Mouse (Mus musculus) hindbrain, embryonic 16.5 days (tissue): Measurements from ENCODE around the gene Asap2. TPM values are rescaled to one million over a fixed set of nuclear protein-coding genes. Genes with fewer than 3 reads are reported as not detected.

Source experiments
- ATAC-seq: fragments of 200-750 bp; cut with Nextera tagmentation; 2 replicates; pipeline ENCODE4 v1.8.0; 2017; ENCODE audit warnings: moderate TSS enrichment, moderate library complexity
- H3K27ac ChIP-seq: fragments of 300-500 bp; sonication (generic); 2 replicates; pipeline ENCODE4 v1.5.1; 2014; ENCODE audit warnings: low read depth, mild to moderate bottlenecking, control low read depth, low read length, moderate library complexity
- H3K27me3 ChIP-seq: fragments of 300-500 bp; sonication (generic); replicated peaks from 2 replicates; pipeline ENCODE4 v1.6.1; 2014; ENCODE audit warnings: low read length; ENCODE audit not compliant: control insufficient read depth, insufficient read depth
- H3K36me3 ChIP-seq: fragments of 300-500 bp; sonication (generic); 2 replicates; pipeline ENCODE4 v1.6.1; 2014; ENCODE audit warnings: mild to moderate bottlenecking, low read length, moderate library complexity, mixed read lengths; ENCODE audit not compliant: control insufficient read depth, insufficient read depth
- H3K4me1 ChIP-seq: fragments of 300-500 bp; sonication (generic); 2 replicates; pipeline ENCODE4 v1.6.1; 2014; ENCODE audit warnings: low read depth, low read length; ENCODE audit not compliant: control insufficient read depth, insufficient read depth
- H3K4me2 ChIP-seq: fragments of 300-500 bp; sonication (generic); 2 replicates; pipeline ENCODE4 v1.6.1; 2014; ENCODE audit warnings: mild to moderate bottlenecking, low read length, control low read depth, moderate library complexity
- H3K4me3 ChIP-seq: fragments of 300-500 bp; sonication (generic); 2 replicates; pipeline ENCODE4 v1.5.1; 2014; ENCODE audit warnings: mild to moderate bottlenecking, low read length, control low read depth, moderate library complexity
- H3K9ac ChIP-seq: fragments of 300-500 bp; sonication (generic); 2 replicates; pipeline ENCODE4 v1.6.1; 2014; ENCODE audit warnings: low read depth, mild to moderate bottlenecking, control low read depth, low read length, moderate library complexity
- H3K9me3 ChIP-seq: fragments of 300-500 bp; sonication (generic); 2 replicates; pipeline ENCODE4 v1.6.1; 2014; ENCODE audit warnings: mild to moderate bottlenecking, low read length, moderate library complexity; ENCODE audit not compliant: control insufficient read depth
- WGBS: fragments of 180-500 bp; shearing (Covaris S2); extraction: QIAGEN DNeasy Blood & Tissue Kit; methylation state at CpG from one replicate; pipeline ENCODE4 v1.1.7; 2014; 5-methylcytosine and 5-hydroxymethylcytosine counted together
- polyA plus RNA-seq: library from polyadenylated mRNA; unstranded; fragments of >200 nt; fragmentation: Nextera tagmentation; extraction: Ambion mirVana; gene quantifications from 2 replicates; pipeline ENCODE4 v1.2.1, GENCODE M21; 2015

The Asap2 gene
- polyA plus RNA-seq, 1 experiment from 2014 or later, result 10.2 TPM

GRCm38 (mm10) chr12:21260494-21261256 lies 270.4 kb downstream of the Asap2 start:
- WGBS, result 94% methylated on average over 6 of the region's 6 CpGs
- H3K36me3 ChIP-seq, result peaks cover 23% of the 10 kb centered on the region

GRCm38 (mm10) chr12:21261521-21261920 lies 271.3 kb downstream of the Asap2 start:
- no peaks in the 10 kb centered on the region for H3K9me3 ChIP-seq
- H3K36me3 ChIP-seq, result peaks cover 23% of the 10 kb centered on the region
- H3K4me1 ChIP-seq, result no peaks in the 10 kb centered on the region
- H3K27me3 ChIP-seq, result no peaks in the 10 kb centered on the region
- no peak overlapping the region for H3K9ac ChIP-seq
- WGBS, result 87% methylated on average over 4 of the region's 4 CpGs
- no peak for ATAC-seq
- no peak overlapping the region for H3K27ac ChIP-seq
- H3K4me2 ChIP-seq, result no peak overlapping the region
- no peak overlapping the region for H3K4me3 ChIP-seq

More at GRCm38 (mm10) chr12:21260494-21261256, 270.4 kb downstream of the Asap2 start:
- H3K9ac ChIP-seq, result no peak overlapping the region
- H3K9me3 ChIP-seq, result no peaks in the 10 kb centered on the region
- no peaks in the 10 kb centered on the region for H3K4me1 ChIP-seq
- ATAC-seq, result no peak
- no peaks in the 10 kb centered on the region for H3K27me3 ChIP-seq
- no peak overlapping the region for H3K4me3 ChIP-seq
- no peak overlapping the region for H3K27ac ChIP-seq
- no peak overlapping the region for H3K4me2 ChIP-seq

GRCm38 (mm10) chr12:21263256-21263655 lies 273.0 kb downstream of the Asap2 start:
- WGBS, result over 99% methylated on average over 5 of the region's 5 CpGs
- Histone ChIP-seq H3K27me3 (no peaks in the 10 kb centered on the region), H3K4me1 (no peaks in the 10 kb centered on the region), H3K4me3 (no peak overlapping the region), H3K36me3 (peaks cover 25% of the 10 kb centered on the region), H3K4me2 (no peak overlapping the region), H3K27ac (no peak overlapping the region), H3K9ac (no peak overlapping the region), H3K9me3 (no peaks in the 10 kb centered on the region)
- no peak for ATAC-seq

- Histone ChIP-seq H3K4me1 (no peaks in the 10 kb centered on the region), H3K9ac (no peak overlapping the region)
Measured at GRCm38 (mm10) chr12:21264241-21264640, 274.0 kb downstream of the Asap2 start.

GRCm38 (mm10) chr12:21264970-21265369 lies 274.7 kb downstream of the Asap2 start:
- WGBS, result 88% methylated on average over 3 of the region's 3 CpGs
- Histone ChIP-seq H3K4me2 (no peak overlapping the region), H3K4me3 (no peak overlapping the region), H3K4me1 (no peaks in the 10 kb centered on the region), H3K9me3 (no peaks in the 10 kb centered on the region), H3K9ac (no peak overlapping the region), H3K27me3 (no peaks in the 10 kb centered on the region), H3K27ac (no peak overlapping the region), H3K36me3 (peaks cover 23% of the 10 kb centered on the region)
- ATAC-seq, result no peak

More at GRCm38 (mm10) chr12:21264241-21264640, 274.0 kb downstream of the Asap2 start:
- Histone ChIP-seq H3K36me3 (peaks cover 23% of the 10 kb centered on the region), H3K27me3 (no peaks in the 10 kb centered on the region), H3K4me3 (no peak overlapping the region), H3K9me3 (no peaks in the 10 kb centered on the region), H3K4me2 (no peak overlapping the region), H3K27ac (no peak overlapping the region)
- 78% methylated on average over 5 of the region's 5 CpGs for WGBS
- no peak for ATAC-seq

GRCm38 (mm10) chr12:21265501-21265900 lies 275.2 kb downstream of the Asap2 start:
- H3K9me3 ChIP-seq, result no peaks in the 10 kb centered on the region
- WGBS, result 87% methylated on average over 4 of the region's 4 CpGs
- no peak overlapping the region for H3K27ac ChIP-seq
- H3K36me3 ChIP-seq, result peaks cover 23% of the 10 kb centered on the region
- H3K4me2 ChIP-seq, result no peak overlapping the region
- H3K4me3 ChIP-seq, result no peak overlapping the region
- no peaks in the 10 kb centered on the region for H3K27me3 ChIP-seq
- no peaks in the 10 kb centered on the region for H3K4me1 ChIP-seq
- H3K9ac ChIP-seq, result no peak overlapping the region
- no peak for ATAC-seq

GRCm38 (mm10) chr12:21265946-21266783 lies 275.9 kb downstream of the Asap2 start:
- H3K27me3 ChIP-seq, result no peaks in the 10 kb centered on the region
- H3K4me1 ChIP-seq, result no peaks in the 10 kb centered on the region
- no peak overlapping the region for H3K9ac ChIP-seq
- no peaks in the 10 kb centered on the region for H3K9me3 ChIP-seq
- WGBS, result 75% methylated on average over 14 of the region's 14 CpGs
- H3K36me3 ChIP-seq, result peaks cover 30% of the 10 kb centered on the region
- no peak overlapping the region for H3K4me2 ChIP-seq
- peak; percentile 91 for ATAC-seq
- 0 out of 2 replicates have a peak overlapping the region, but pooled peaks have one; percentile 25 for H3K27ac ChIP-seq
- H3K4me3 ChIP-seq, result no peak overlapping the region

GRCm38 (mm10) chr12:21266784-21267098 lies 276.5 kb downstream of the Asap2 start:
- H3K36me3 ChIP-seq, result peaks cover 34% of the 10 kb centered on the region
- WGBS, result 76% methylated on average over 2 of the region's 2 CpGs
- no peaks in the 10 kb centered on the region for H3K9me3 ChIP-seq
- H3K27ac ChIP-seq, result no peak overlapping the region
- no peaks in the 10 kb centered on the region for H3K27me3 ChIP-seq
- H3K4me2 ChIP-seq, result no peak overlapping the region
- no peaks in the 10 kb centered on the region for H3K4me1 ChIP-seq
- H3K9ac ChIP-seq, result no peak overlapping the region
- no peak overlapping the region for H3K4me3 ChIP-seq
- ATAC-seq, result no peak

GRCm38 (mm10) chr12:21268083-21268616 lies 277.9 kb downstream of the Asap2 start:
- peaks cover 34% of the 10 kb centered on the region for H3K36me3 ChIP-seq
- H3K9ac ChIP-seq, result no peak overlapping the region
- no peaks in the 10 kb centered on the region for H3K4me1 ChIP-seq
- no peak overlapping the region for H3K4me3 ChIP-seq
- H3K27me3 ChIP-seq, result no peaks in the 10 kb centered on the region
- 93% methylated on average over 8 of the region's 8 CpGs for whole genome bisulfite sequencing
- H3K4me2 ChIP-seq, result no peak overlapping the region
- no peaks in the 10 kb centered on the region for H3K9me3 ChIP-seq
- H3K27ac ChIP-seq, result no peak overlapping the region
- ATAC-seq, result no peak
